Mouse (Mus musculus) CH12.LX (cell line): ENCODE results near the gene Wnt7a. TPM values are rescaled to one million over a fixed set of nuclear protein-coding genes. Genes with fewer than 3 reads are reported as not detected.

Source experiments
- DNase-seq: peaks from one replicate; pipeline ENCODE4 v3.0.0-alpha.2; 2013; ENCODE audit errors: extremely low read depth
- H3K27ac ChIP-seq: 2 replicates; pipeline ENCODE4 v1.5.1; 2012; ENCODE audit warnings: low read depth, mild to moderate bottlenecking, control low read depth, moderate library complexity; ENCODE audit not compliant: insufficient read depth
- H3K27me3 ChIP-seq: replicated peaks from 2 replicates; pipeline ENCODE3; 2012; ENCODE audit warnings: inconsistent platforms
- H3K36me3 ChIP-seq, 2 experiments: replicated peaks in 1 of 2; 2 replicates each; pipeline versions ENCODE3 to v1.6.1; 2012; ENCODE audit warnings: inconsistent platforms in 1 of 2, low read length in 1 of 2, mild to moderate bottlenecking in 1 of 2, mixed read lengths in 1 of 2, moderate library complexity in 1 of 2; ENCODE audit not compliant: control insufficient read depth in 1 of 2, insufficient read depth in 1 of 2
- H3K4me1 ChIP-seq, 2 experiments: 2 replicates each; pipeline ENCODE4 v1.6.1; 2012; ENCODE audit warnings: inconsistent platforms in 1 of 2, moderate library complexity in 1 of 2; ENCODE audit not compliant: insufficient read depth in 2 of 2, control insufficient read depth in 1 of 2
- H3K4me2 ChIP-seq: 2 replicates; pipeline ENCODE4 v1.6.1; 2012; ENCODE audit warnings: low read depth, mild to moderate bottlenecking, control low read depth; ENCODE audit not compliant: poor library complexity, insufficient read depth, severe bottlenecking
- H3K4me3 ChIP-seq, 3 experiments: fragments of 150-350 bp in 1 of 3; sonication (generic) in 1 of 3; replicated peaks in 1 of 3; 2 replicates each; pipeline versions ENCODE3 to v1.5.1; 2011 to 2012; ENCODE audit warnings: low read depth in 2 of 3, low read length in 2 of 3, mild to moderate bottlenecking in 2 of 3, moderate library complexity in 2 of 3, control low read depth in 1 of 3, improper control_type of control experiment in 1 of 3, inconsistent platforms in 1 of 3, mixed read lengths in 1 of 3; ENCODE audit not compliant: poor library complexity in 1 of 3
- H3K79me2 ChIP-seq: replicated peaks from 2 replicates; pipeline ENCODE4 v1.6.1; 2012; ENCODE audit warnings: mild to moderate bottlenecking, moderate library complexity; ENCODE audit not compliant: control insufficient read depth, poor library complexity, insufficient read depth, severe bottlenecking; ENCODE audit errors: extremely low read depth
- H3K9ac ChIP-seq: 2 replicates; pipeline ENCODE4 v1.6.1; 2012; ENCODE audit warnings: low read depth, mild to moderate bottlenecking, control low read depth, moderate library complexity; ENCODE audit not compliant: insufficient read depth
- H3K9me3 ChIP-seq: replicated peaks from 2 replicates; pipeline ENCODE3; 2012; ENCODE audit warnings: low read length, inconsistent platforms, mixed read lengths
- BHLHE40 ChIP-seq: IDR thresholded peaks from 2 replicates; pipeline ENCODE4 v1.6.1; 2011; ENCODE audit warnings: mild to moderate bottlenecking, low read depth, low read length, improper control_type of control experiment
- CHD1 ChIP-seq: IDR thresholded peaks from 2 replicates; pipeline ENCODE4 v1.6.1; 2012; ENCODE audit warnings: low read depth, low read length, improper control_type of control experiment, inconsistent platforms
- CHD2 ChIP-seq: IDR thresholded peaks from 2 replicates; pipeline ENCODE4 v1.6.1; 2011; ENCODE audit warnings: low read length, improper control_type of control experiment
- HCFC1 ChIP-seq: IDR thresholded peaks from 2 replicates; pipeline ENCODE4 v1.6.1; 2012; ENCODE audit warnings: low read depth, mild to moderate bottlenecking, inconsistent platforms, low read length, improper control_type of control experiment
- IRF4 ChIP-seq: IDR thresholded peaks from 2 replicates; pipeline ENCODE4 v1.6.1; 2014; ENCODE audit warnings: low read depth, mild to moderate bottlenecking, inconsistent platforms, low read length, improper control_type of control experiment
- JUN ChIP-seq: IDR thresholded peaks from 2 replicates; pipeline ENCODE4 v1.6.1; 2011; ENCODE audit warnings: low read depth, mild to moderate bottlenecking, low read length, improper control_type of control experiment, moderate library complexity; ENCODE audit not compliant: insufficient read depth
- MAFK ChIP-seq: IDR thresholded peaks from 2 replicates; pipeline ENCODE4 v1.6.1; 2011; ENCODE audit warnings: low read length, improper control_type of control experiment; ENCODE audit not compliant: insufficient replicate concordance
- MAX ChIP-seq: IDR thresholded peaks from 2 replicates; pipeline ENCODE4 v1.6.1; 2011; ENCODE audit warnings: low read length, improper control_type of control experiment
- MAZ ChIP-seq: IDR thresholded peaks from 2 replicates; pipeline ENCODE4 v1.6.1; 2012; ENCODE audit warnings: low read depth, mild to moderate bottlenecking, inconsistent platforms, low read length, improper control_type of control experiment, moderate library complexity
- MEF2A ChIP-seq: IDR thresholded peaks from 2 replicates; pipeline ENCODE4 v1.6.1; 2014; ENCODE audit warnings: low read depth, mild to moderate bottlenecking, inconsistent platforms, low read length, improper control_type of control experiment, borderline replicate concordance
- MXI1 ChIP-seq: IDR thresholded peaks from 2 replicates; pipeline ENCODE4 v1.6.1; 2011; ENCODE audit warnings: mild to moderate bottlenecking, low read depth, low read length, improper control_type of control experiment
- MYC ChIP-seq: IDR thresholded peaks from 2 replicates; pipeline ENCODE4 v1.6.1; 2011; ENCODE audit warnings: low read depth, mild to moderate bottlenecking, improper control_type of control experiment, low read length
- NELFE ChIP-seq: IDR thresholded peaks from 2 replicates; pipeline ENCODE4 v1.6.1; 2011; ENCODE audit warnings: low read depth, low read length, improper control_type of control experiment
- POLR2A ChIP-seq: IDR thresholded peaks from 2 replicates; pipeline ENCODE4 v1.6.1; 2011; ENCODE audit warnings: low read depth, mild to moderate bottlenecking, improper control_type of control experiment, low read length
- SIN3A ChIP-seq: IDR thresholded peaks from 2 replicates; pipeline ENCODE4 v1.6.1; 2012; ENCODE audit warnings: low read length, improper control_type of control experiment, inconsistent platforms
- SMC3 ChIP-seq: IDR thresholded peaks from 2 replicates; pipeline ENCODE4 v1.6.1; 2011; ENCODE audit warnings: low read depth, low read length, improper control_type of control experiment
- TCF12 ChIP-seq: IDR thresholded peaks from 2 replicates; pipeline ENCODE4 v1.6.1; 2014; ENCODE audit warnings: low read depth, mild to moderate bottlenecking, inconsistent platforms, low read length, improper control_type of control experiment
- USF2 ChIP-seq: conservative IDR thresholded peaks from 2 replicates; pipeline ENCODE4 v1.6.1; 2011; ENCODE audit warnings: low read depth, low read length, improper control_type of control experiment
- ZC3H11A ChIP-seq: IDR thresholded peaks from 2 replicates; pipeline ENCODE4 v1.6.1; 2012; ENCODE audit warnings: low read depth, mild to moderate bottlenecking, inconsistent platforms, low read length, improper control_type of control experiment
- ZMIZ1 ChIP-seq: IDR thresholded peaks from 2 replicates; pipeline ENCODE4 v1.6.1; 2012; ENCODE audit warnings: low read depth, mild to moderate bottlenecking, inconsistent platforms, low read length, improper control_type of control experiment
- ZNF384 ChIP-seq: IDR thresholded peaks from 2 replicates; pipeline ENCODE4 v1.6.1; 2012; ENCODE audit warnings: low read depth, low read length, improper control_type of control experiment, inconsistent platforms
- dilution Hi-C: fragments of 300-500 bp; cut with MboI; formaldehyde crosslinking; loops from 2 replicates; pipeline ENCODE4 v1.14.3; 2020; ENCODE audit warnings: low sequenced_read_pairs; ENCODE audit not compliant: extremely low pct_unique_long_range_greater_than_20kb, extremely low pct_ligation_motif_present
- in situ Hi-C: fragments of 300-500 bp; cut with MboI; formaldehyde crosslinking; loops from 3 replicates; pipeline ENCODE4 v1.14.3; 2019; ENCODE audit warnings: low sequenced_read_pairs, low pct_ligation_motif_present, low pct_unique_long_range_greater_than_20kb, mixed read lengths
- polyA plus RNA-seq: library from polyadenylated mRNA; unstranded; fragments of >175 nt; gene quantifications from 2 replicates; pipeline ENCODE4 v1.2.1, GENCODE M21; 2012; ENCODE audit warnings: low read depth; ENCODE audit not compliant: insufficient read length
- total RNA-seq, 2 experiments: library from RNA; depleted of rRNA; stranded (reverse); fragments of 300-350 nt in 1 of 2; fragments of >200 nt in 1 of 2; gene quantifications; 2 replicates each; pipeline ENCODE4 v1.2.3; 2012 to 2014

Gene Wnt7a
- total and polyA plus RNA-seq, 3 experiments, result not detected

DNA sequence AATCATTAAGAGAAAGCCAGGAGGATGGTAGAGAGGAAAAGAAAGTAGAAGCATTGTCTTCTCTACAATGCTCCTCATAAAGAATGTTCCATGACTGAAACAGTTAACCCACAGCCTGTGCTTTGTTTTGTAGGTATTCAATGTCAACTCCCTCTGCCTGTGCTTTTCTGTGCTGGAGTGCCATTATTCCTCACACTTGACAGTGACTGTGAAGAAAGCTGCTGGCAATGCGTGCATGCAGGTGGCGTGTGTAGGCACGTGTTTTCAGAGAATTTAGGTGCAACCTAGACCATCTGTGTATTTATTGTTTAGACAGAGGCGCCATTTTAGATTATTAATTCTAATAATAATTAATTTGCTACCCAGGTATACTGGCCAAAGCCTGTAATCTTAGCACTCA is 13.0 kb upstream of the Wnt7a start:
- dilution Hi-C loops, result no loop called here
- DNase-seq, result no peak
- in situ Hi-C loops, result loop anchor here (25.0 kb wide), 1 partner anchor 262 kb away; the partner anchor contains the start of gene Hdac11
- no peaks in the 10 kb centered on the region for H3K36me3 ChIP-seq
- no peak overlapping the region for H3K4me2 ChIP-seq
- no peak overlapping the region for H3K27ac ChIP-seq
- no peak overlapping the region for H3K4me3 ChIP-seq
- no peak for TF ChIP-seq MAZ
- TF ChIP-seq POLR2A, result no peak
- no peak for TF ChIP-seq TCF12
- TF ChIP-seq SMC3, result no peak
- TF ChIP-seq CHD1, result no peak
- no peak for TF ChIP-seq CHD2
- TF ChIP-seq ZNF384, result no peak
- no peak for TF ChIP-seq SIN3A
- no peak for TF ChIP-seq BHLHE40
- no peak for TF ChIP-seq IRF4
- TF ChIP-seq USF2, result no peak
- no peak for TF ChIP-seq HCFC1
- H3K79me2 ChIP-seq, result no peaks in the 10 kb centered on the region
- H3K27me3 ChIP-seq, result peaks cover 74% of the 10 kb centered on the region
- H3K9me3 ChIP-seq, result no peaks in the 10 kb centered on the region
- no peaks in the 10 kb centered on the region for H3K4me1 ChIP-seq
- no peak overlapping the region for H3K9ac ChIP-seq

GRCm38 (mm10) chr6:91421629-91422028 is 10.5 kb upstream of the Wnt7a start:
- no peak overlapping the region for H3K27ac ChIP-seq
- no peaks in the 10 kb centered on the region for H3K9me3 ChIP-seq
- H3K4me2 ChIP-seq, result no peak overlapping the region
- TF ChIP-seq JUN, result no peak
- TF ChIP-seq SIN3A, result no peak
- TF ChIP-seq MAZ, result no peak
- no peak for TF ChIP-seq MAX
- TF ChIP-seq MXI1, result no peak
- TF ChIP-seq MEF2A, result no peak
- no peak for TF ChIP-seq MYC
- no peak for TF ChIP-seq CHD2
- TF ChIP-seq ZC3H11A, result no peak
- TF ChIP-seq ZNF384, result no peak
- TF ChIP-seq NELFE, result no peak
- no peak for TF ChIP-seq ZMIZ1
- TF ChIP-seq TCF12, result no peak
- no peak for TF ChIP-seq SMC3
- no peak for TF ChIP-seq MAFK
- TF ChIP-seq, all 38 proteins: peak for 0
- Histone ChIP-seq H3K9ac (no peak overlapping the region), H3K79me2 (no peaks in the 10 kb centered on the region), H3K4me1 (no peaks in the 10 kb centered on the region), H3K36me3 (no peaks in the 10 kb centered on the region), H3K4me3 (no peak overlapping the region), H3K27me3 (peaks cover 89% of the 10 kb centered on the region)
- DNase-seq, result no peak
- dilution Hi-C loops, result no loop called here
- in situ Hi-C loops, result loop anchor here (25.0 kb wide), 1 partner anchor 259 kb away; the partner anchor contains the start of gene Hdac11
